Mouse (Mus musculus): Measurements from ENCODE around the gene E130311K13Rik. TPM values are rescaled to one million over a fixed set of nuclear protein-coding genes. Genes with fewer than 3 reads are reported as not detected.
A peak's percentile ranks its signal among the peaks of the same experiment; 100 is the strongest.

E130311K13Rik gene
- polyA plus RNA-seq, 1 experiment from 2014 or later: 6.7 TPM

- no peaks in the 10 kb centered on the region for H3K9me3 ChIP-seq
- peaks cover 9% of the 10 kb centered on the region; the same call in 1 of the 2 replicates for H3K4me1 ChIP-seq (replicated peaks)
- 87% methylated on average over 2 of the region's 2 CpGs for WGBS
- H3K4me3 ChIP-seq: no peak overlapping the region
- no peak overlapping the region for H3K9ac ChIP-seq
- H3K27ac ChIP-seq (replicated peaks): no peak overlapping the region
- no peak for ATAC-seq (ENCODE audit: low FRiP score, low read depth)
- H3K36me3 ChIP-seq: no peaks in the 10 kb centered on the region
- H3K4me2 ChIP-seq: no peak overlapping the region
- H3K27me3 ChIP-seq: no peaks in the 10 kb centered on the region
Measured at GRCm38 (mm10) chr3:63881065-63881464, 48.2 kb downstream of the E130311K13Rik start.

- no peak for ATAC-seq (ENCODE audit: low FRiP score, low read depth)
- 41% methylated on average over 4 of the region's 4 CpGs for WGBS
- H3K9ac ChIP-seq: no peak overlapping the region
- H3K27me3 ChIP-seq: no peaks in the 10 kb centered on the region
- no peak overlapping the region for H3K4me2 ChIP-seq
- no peak overlapping the region for H3K4me3 ChIP-seq
- no peaks in the 10 kb centered on the region for H3K36me3 ChIP-seq
- H3K4me1 ChIP-seq (replicated peaks): peaks cover 9% of the 10 kb centered on the region; the same call in 1 of the 2 replicates
- 0 out of 2 replicates have a peak overlapping the region, but pooled peaks have one; percentile 11 for H3K27ac ChIP-seq (replicated peaks)
- H3K9me3 ChIP-seq: no peaks in the 10 kb centered on the region
Measured at GRCm38 (mm10) chr3:63878995-63879666, 50.1 kb downstream of the E130311K13Rik start.

GRCm38 (mm10) chr3:63872818-63873217, 56.5 kb downstream of the E130311K13Rik start:
- H3K27me3 ChIP-seq: no peaks in the 10 kb centered on the region
- no peak overlapping the region for H3K9ac ChIP-seq
- no peaks in the 10 kb centered on the region for H3K4me1 ChIP-seq (replicated peaks)
- H3K27ac ChIP-seq (replicated peaks): no peak overlapping the region
- H3K4me3 ChIP-seq: no peak overlapping the region
- H3K4me2 ChIP-seq: no peak overlapping the region
- no peak for ATAC-seq (ENCODE audit: low FRiP score, low read depth)
- no peaks in the 10 kb centered on the region for H3K36me3 ChIP-seq
- H3K9me3 ChIP-seq: no peaks in the 10 kb centered on the region
- 46% methylated on average over 1 of the region's 1 CpGs for WGBS

GRCm38 (mm10) chr3:63871249-63871648, 58.0 kb downstream of the E130311K13Rik start:
- no peak for ATAC-seq (ENCODE audit: low FRiP score, low read depth)
- H3K4me1 ChIP-seq (replicated peaks): no peaks in the 10 kb centered on the region
- no peak overlapping the region for H3K4me2 ChIP-seq
- 14% methylated on average over 2 of the region's 2 CpGs for WGBS
- H3K9ac ChIP-seq: no peak overlapping the region
- H3K9me3 ChIP-seq: no peaks in the 10 kb centered on the region
- no peaks in the 10 kb centered on the region for H3K36me3 ChIP-seq
- H3K27me3 ChIP-seq: no peaks in the 10 kb centered on the region
- H3K27ac ChIP-seq (replicated peaks): no peak overlapping the region
- H3K4me3 ChIP-seq: no peak overlapping the region

GRCm38 (mm10) chr3:63868285-63868684, 61.0 kb downstream of the E130311K13Rik start:
- Histone ChIP-seq H3K9me3 (no peaks in the 10 kb centered on the region), H3K36me3 (no peaks in the 10 kb centered on the region), H3K9ac (no peak overlapping the region), H3K4me1 (replicated peaks) (0 out of 2 replicates have a peak, but pooled peaks cover 3% of the 10 kb centered on the region), H3K4me3 (no peak overlapping the region), H3K4me2 (no peak overlapping the region), H3K27me3 (no peaks in the 10 kb centered on the region), H3K27ac (replicated peaks) (no peak overlapping the region)
- WGBS: 72% methylated on average over 1 of the region's 1 CpGs
- ATAC-seq (ENCODE audit: low FRiP score, low read depth): no peak

GRCm38 (mm10) chr3:63865069-63865468, 64.2 kb downstream of the E130311K13Rik start:
- no peak overlapping the region for H3K27ac ChIP-seq (replicated peaks)
- no peak overlapping the region for H3K4me2 ChIP-seq
- no peaks in the 10 kb centered on the region for H3K36me3 ChIP-seq
- no peak for ATAC-seq (ENCODE audit: low FRiP score, low read depth)
- WGBS: 47% methylated on average over 2 of the region's 2 CpGs
- no peaks in the 10 kb centered on the region for H3K27me3 ChIP-seq
- no peak overlapping the region for H3K4me3 ChIP-seq
- no peak overlapping the region for H3K9ac ChIP-seq
- 0 out of 2 replicates have a peak, but pooled peaks cover 3% of the 10 kb centered on the region for H3K4me1 ChIP-seq (replicated peaks)
- no peaks in the 10 kb centered on the region for H3K9me3 ChIP-seq

Other genes starting within 250 kb of the E130311K13Rik start
- gene Plch1, start 30.0 kb downstream of the E130311K13Rik start, polyA plus RNA-seq (2015; fragmentation: Nextera tagmentation; extraction: Ambion mirVana): 7.4 and 8.5 TPM in 2 replicates
- 17.4 and 17.8 TPM in 2 replicates for gene Slc33a1, start 35.3 kb upstream of the E130311K13Rik start, polyA plus RNA-seq (2015; fragmentation: Nextera tagmentation; extraction: Ambion mirVana)
- 41.7 and 42.6 TPM in 2 replicates for gene Gmps, start 46.6 kb upstream of the E130311K13Rik start, polyA plus RNA-seq (2015; fragmentation: Nextera tagmentation; extraction: Ambion mirVana)
- 0.08 and 0.16 TPM in 2 replicates for gene Vmn2r1, start 152.1 kb upstream of the E130311K13Rik start, polyA plus RNA-seq (2015; fragmentation: Nextera tagmentation; extraction: Ambion mirVana)
- gene Vmn2r2, start 212.5 kb upstream of the E130311K13Rik start, polyA plus RNA-seq (2015; fragmentation: Nextera tagmentation; extraction: Ambion mirVana): 0.03 TPM in 1 of 2 replicates, not detected in the other